Mouse (Mus musculus) heart, adult 2 months (tissue): ENCODE measurements around the gene Nkiras2.

Source experiments
- CTCF ChIP-seq: fragments of 200-600 bp; IDR thresholded peaks from 2 replicates; pipeline ENCODE4 v1.8.1; 2022; ENCODE audit warnings: antibody characterized with exemption, mild to moderate bottlenecking, moderate library complexity
- POLR2A ChIP-seq: fragments of 200-500 bp; IDR thresholded peaks from 2 replicates; pipeline ENCODE4 v1.6.1; 2011; ENCODE audit warnings: mild to moderate bottlenecking, low read depth, low read length, control low read depth; ENCODE audit not compliant: insufficient read depth

DNA sequence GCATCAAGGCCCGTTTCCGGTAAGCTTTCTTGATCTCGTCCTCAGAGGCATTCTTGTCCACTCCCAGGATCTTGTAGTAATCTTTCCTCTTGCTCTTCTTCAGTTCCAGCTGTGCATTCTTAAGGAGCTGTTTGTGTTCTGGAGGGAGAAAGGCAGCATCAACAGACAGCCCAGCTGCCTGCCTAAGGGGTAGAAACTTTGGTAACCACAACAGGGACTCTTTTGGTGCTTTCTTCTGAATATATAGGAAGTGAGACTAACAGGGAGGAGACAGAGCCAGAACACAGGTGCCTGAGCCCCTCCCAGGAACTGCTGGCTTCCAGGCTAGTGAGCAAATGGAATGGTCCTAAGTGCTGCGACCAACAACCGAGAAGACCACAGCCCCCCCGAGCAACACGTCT, 34.5 kb upstream of the Nkiras2 start:
- TF ChIP-seq POLR2A = no peak
- no peak for TF ChIP-seq CTCF
